Mouse (Mus musculus): ENCODE results near the gene Lrrn4cl.

Gene Lrrn4cl

GRCm38 (mm10) chr19:8898576-8898975, 48.0 kb downstream of the Lrrn4cl start:
- in situ Hi-C loops (cut with MboI; ENCODE audit: low pct_unique_long_range_greater_than_20kb in 1 of 2, low sequenced_read_pairs in 2 of 2, unreplicated experiment in 1 of 2), result no loop called here

GRCm38 (mm10) chr19:8899079-8899478, 48.5 kb downstream of the Lrrn4cl start:
- in situ Hi-C loops (cut with MboI; ENCODE audit: low pct_unique_long_range_greater_than_20kb in 1 of 2, low sequenced_read_pairs in 2 of 2, unreplicated experiment in 1 of 2), result no loop called here

DNA sequence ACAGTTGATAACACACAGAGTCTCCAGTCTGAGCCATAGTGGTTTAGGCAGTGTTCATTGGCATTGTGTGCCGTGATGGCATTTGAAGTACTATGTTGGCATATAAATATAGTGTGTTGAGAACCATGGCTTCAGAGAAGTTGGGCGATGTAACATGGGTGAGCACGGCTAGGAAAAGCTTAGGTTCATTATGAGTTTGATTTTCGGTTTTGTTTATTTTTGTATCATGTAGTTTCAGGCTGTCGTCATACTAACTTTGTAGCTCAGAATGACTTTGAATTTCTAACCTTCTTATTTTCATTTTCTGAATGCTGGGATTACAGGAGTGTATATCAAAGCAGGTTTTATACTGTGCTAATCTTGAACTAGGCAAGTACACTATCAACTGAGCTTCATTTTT, 52.8 kb downstream of the Lrrn4cl start:
- in situ Hi-C loops (cut with MboI; ENCODE audit: low pct_unique_long_range_greater_than_20kb in 1 of 2, low sequenced_read_pairs in 2 of 2, unreplicated experiment in 1 of 2), result no loop called here

Data from mouse embryonic stem cell (cell line).